Mouse (Mus musculus) kidney, embryonic 15.5 days (tissue): ENCODE data around the gene Scly. TPM values are rescaled to one million over a fixed set of nuclear protein-coding genes. Genes with fewer than 3 reads are reported as not detected.
A peak's percentile ranks its signal among the peaks of the same experiment; 100 is the strongest.

ENCODE experiments used
- ATAC-seq: fragments of 200-750 bp; cut with Nextera tagmentation; replicated peaks from 2 replicates; pipeline ENCODE4 v1.8.0; 2017; ENCODE audit warnings: moderate TSS enrichment; ENCODE audit not compliant: low FRiP score
- H3K27ac ChIP-seq: fragments of 300-500 bp; sonication (generic); 2 replicates; pipeline ENCODE4 v1.5.1; 2015; ENCODE audit warnings: mild to moderate bottlenecking, inconsistent platforms
- H3K27me3 ChIP-seq: fragments of 300-500 bp; sonication (generic); 2 replicates; pipeline ENCODE4 v1.6.1; 2015; ENCODE audit warnings: inconsistent platforms
- H3K36me3 ChIP-seq: fragments of 300-500 bp; sonication (generic); 2 replicates; pipeline ENCODE4 v1.6.1; 2015; ENCODE audit warnings: inconsistent platforms
- H3K4me1 ChIP-seq: fragments of 300-500 bp; sonication (generic); 2 replicates; pipeline ENCODE4 v1.6.1; 2015; ENCODE audit warnings: inconsistent platforms
- H3K4me2 ChIP-seq: fragments of 300-500 bp; sonication (generic); 2 replicates; pipeline ENCODE4 v1.6.1; 2015; ENCODE audit warnings: moderate library complexity, mild to moderate bottlenecking, inconsistent platforms
- H3K4me3 ChIP-seq: fragments of 300-500 bp; sonication (generic); replicated peaks from 2 replicates; pipeline ENCODE4 v1.5.1; 2015; ENCODE audit warnings: mild to moderate bottlenecking, inconsistent platforms
- H3K9ac ChIP-seq: fragments of 300-500 bp; sonication (generic); 2 replicates; pipeline ENCODE4 v1.6.1; 2015; ENCODE audit warnings: mild to moderate bottlenecking, inconsistent platforms
- H3K9me3 ChIP-seq: fragments of 300-500 bp; sonication (generic); replicated peaks from 2 replicates; pipeline ENCODE4 v1.6.1; 2016; ENCODE audit warnings: inconsistent platforms
- WGBS: fragments of 180-500 bp; shearing (Covaris S2); methylation state at CpG from one replicate; pipeline ENCODE4 v1.1.7; 2015; ENCODE audit warnings: mixed read lengths; 5-methylcytosine and 5-hydroxymethylcytosine counted together
- polyA plus RNA-seq: library from polyadenylated mRNA; unstranded; fragments of >200 nt; fragmentation: Nextera tagmentation; extraction: Ambion mirVana; gene quantifications from 2 replicates; pipeline ENCODE4 v1.2.1, GENCODE M21; 2015

Gene Scly
- 21.7 and 22.2 TPM in 2 replicates for polyA plus RNA-seq

DNA sequence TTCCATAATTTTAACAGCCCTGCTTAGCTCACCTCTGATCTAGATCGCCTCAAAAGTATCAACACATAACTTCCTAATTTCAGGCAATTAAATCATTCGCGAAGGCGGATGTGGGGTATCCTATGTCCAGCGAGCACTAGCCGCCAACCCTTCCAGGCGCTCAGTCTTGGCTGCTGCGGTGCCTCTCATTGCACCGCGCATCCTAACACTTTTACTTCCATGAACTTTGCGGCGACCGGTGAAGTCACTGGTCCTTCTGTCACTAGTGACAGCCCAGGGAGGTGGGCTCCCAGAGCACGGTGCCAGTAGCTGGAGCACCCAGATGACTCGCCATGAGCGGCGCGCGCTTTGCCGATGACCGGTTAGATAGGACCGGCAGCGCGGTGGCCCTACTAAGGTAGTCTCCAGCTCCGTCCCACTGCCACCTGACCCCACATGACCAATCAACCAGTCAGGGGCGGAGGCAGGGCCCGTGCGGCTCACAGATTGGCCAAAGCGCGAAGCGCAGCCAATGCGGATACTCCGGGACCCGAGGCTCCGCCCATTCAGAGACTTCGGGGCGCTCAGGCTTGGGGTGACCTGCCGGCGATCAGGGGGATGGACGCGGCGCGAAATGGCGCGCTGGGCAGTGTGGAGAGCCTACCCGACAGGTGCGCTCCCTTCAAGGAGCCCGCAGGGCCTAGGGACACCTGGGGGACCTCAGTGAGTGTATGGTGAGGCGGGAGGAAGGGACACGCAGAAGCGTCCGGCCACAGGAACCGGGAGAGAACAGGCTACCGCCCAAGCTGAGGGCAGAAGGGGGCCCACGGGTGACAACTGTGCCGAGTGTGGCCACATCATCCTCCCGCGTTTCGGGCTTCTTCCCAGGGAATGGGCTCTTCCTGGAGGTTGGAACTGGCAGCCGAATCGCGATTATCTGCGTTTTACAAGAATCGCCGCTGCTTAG is at the start of gene Scly:
TSS of gene Scly (plus strand) at position 540 of the 946 bp plus-strand sequence.
- H3K4me2 ChIP-seq: peak within 1 kb of the TSS; percentile 89
- H3K4me3 ChIP-seq: peak within 1 kb of the TSS; percentile 94
- peaks cover 39% of the 10 kb centered on the region for H3K4me1 ChIP-seq
- peak; percentile 99 for ATAC-seq
- peaks cover 11% of the 10 kb centered on the region; the same call in 1 of the 2 replicates for H3K36me3 ChIP-seq
- H3K9me3 ChIP-seq: no peaks in the 10 kb centered on the region
- peak within 1 kb of the TSS; percentile 64; the same call in 1 of the 2 replicates for H3K27ac ChIP-seq
- under 1% methylated on average over 57 of the region's 65 CpGs for WGBS
- no peaks in the 10 kb centered on the region for H3K27me3 ChIP-seq
- peak within 1 kb of the TSS; percentile 81 for H3K9ac ChIP-seq

DNA sequence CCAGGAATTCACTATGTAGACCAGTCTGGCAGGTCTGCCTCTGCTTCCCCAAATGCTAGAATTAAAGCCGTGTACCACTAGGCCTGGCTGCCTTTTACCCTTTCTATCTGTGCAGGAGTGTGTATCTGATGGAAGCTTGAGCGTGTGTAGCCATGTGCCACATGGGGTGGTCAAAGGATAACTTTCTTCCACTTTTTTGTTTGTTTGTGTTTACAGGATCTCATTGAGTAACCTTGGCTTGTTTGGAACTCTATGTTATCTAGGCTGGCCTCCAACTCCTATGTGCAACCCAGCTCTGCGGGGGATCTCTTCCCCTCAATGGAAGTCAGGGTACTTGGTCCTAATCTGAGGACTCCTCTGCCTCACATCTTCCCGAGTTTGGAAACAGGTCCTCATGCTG is 49.2 kb upstream of the Scly start:
- no peaks in the 10 kb centered on the region for H3K36me3 ChIP-seq
- ATAC-seq: no peak
- peaks cover 23% of the 10 kb centered on the region for H3K4me1 ChIP-seq
- H3K27ac ChIP-seq: no peak overlapping the region
- H3K9me3 ChIP-seq: no peaks in the 10 kb centered on the region
- H3K27me3 ChIP-seq: no peaks in the 10 kb centered on the region
- H3K4me2 ChIP-seq: peak overlapping the region; percentile 74
- WGBS: 49% methylated on average over 4 of the region's 4 CpGs
- H3K9ac ChIP-seq: no peak overlapping the region
- peak overlapping the region; percentile 99; the same call in 1 of the 2 replicates for H3K4me3 ChIP-seq

DNA sequence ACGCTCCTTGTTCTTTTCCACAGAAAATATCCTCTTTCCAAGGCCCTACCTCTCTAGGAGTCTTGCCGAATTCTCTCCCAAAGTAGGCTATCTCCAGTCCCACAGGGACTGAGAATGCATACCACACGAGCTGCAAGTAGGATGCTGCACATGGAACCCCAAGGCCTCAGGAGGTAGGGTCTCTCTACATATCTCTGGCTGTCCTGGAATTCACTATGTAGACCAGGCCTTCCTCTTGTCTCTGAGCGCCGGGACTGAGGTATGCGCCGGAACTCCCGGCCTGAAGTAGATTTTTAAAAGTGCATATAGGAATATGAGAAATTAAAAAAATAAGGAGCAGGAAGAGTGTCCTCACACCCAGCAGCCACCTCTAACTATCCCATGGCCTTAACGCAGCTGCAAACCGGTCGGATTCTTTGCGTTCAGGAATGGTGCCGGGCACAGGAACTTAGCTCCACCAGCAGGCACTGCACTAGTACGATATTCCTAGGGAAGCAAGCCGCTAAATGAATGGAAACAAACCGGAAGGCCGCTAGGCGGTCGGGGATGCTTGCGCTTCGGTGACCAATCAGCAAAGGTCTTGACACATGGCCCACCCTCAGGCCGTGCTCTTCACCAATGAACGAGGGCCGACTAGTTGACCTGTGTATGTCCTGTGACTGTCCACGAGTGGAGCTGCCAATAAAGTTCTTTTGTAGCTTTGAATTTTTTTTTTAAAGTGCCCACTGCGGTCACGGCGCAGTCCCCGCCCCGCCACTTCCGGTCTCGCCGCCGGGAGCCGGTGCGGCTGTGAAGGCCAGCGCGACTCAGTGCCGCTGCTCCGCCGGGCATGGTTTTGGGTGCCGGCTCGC is 48.3 kb upstream of the Scly start, which contains the start of gene Ube2f:
TSS of gene Ube2f (plus strand) at position 741 of the 851 bp plus-strand sequence.
- no peaks in the 10 kb centered on the region for H3K27me3 ChIP-seq
- peaks cover 8% of the 10 kb centered on the region for H3K36me3 ChIP-seq
- H3K27ac ChIP-seq: peak within 1 kb of the TSS; percentile 92
- peaks cover 23% of the 10 kb centered on the region for H3K4me1 ChIP-seq
- under 1% methylated on average over 43 of the region's 43 CpGs for WGBS
- peak within 1 kb of the TSS; percentile 74 for H3K4me2 ChIP-seq
- ATAC-seq: peak; percentile 99
- H3K4me3 ChIP-seq: peak within 1 kb of the TSS; percentile 99
- no peaks in the 10 kb centered on the region for H3K9me3 ChIP-seq
- H3K9ac ChIP-seq: peak within 1 kb of the TSS; percentile 99

DNA sequence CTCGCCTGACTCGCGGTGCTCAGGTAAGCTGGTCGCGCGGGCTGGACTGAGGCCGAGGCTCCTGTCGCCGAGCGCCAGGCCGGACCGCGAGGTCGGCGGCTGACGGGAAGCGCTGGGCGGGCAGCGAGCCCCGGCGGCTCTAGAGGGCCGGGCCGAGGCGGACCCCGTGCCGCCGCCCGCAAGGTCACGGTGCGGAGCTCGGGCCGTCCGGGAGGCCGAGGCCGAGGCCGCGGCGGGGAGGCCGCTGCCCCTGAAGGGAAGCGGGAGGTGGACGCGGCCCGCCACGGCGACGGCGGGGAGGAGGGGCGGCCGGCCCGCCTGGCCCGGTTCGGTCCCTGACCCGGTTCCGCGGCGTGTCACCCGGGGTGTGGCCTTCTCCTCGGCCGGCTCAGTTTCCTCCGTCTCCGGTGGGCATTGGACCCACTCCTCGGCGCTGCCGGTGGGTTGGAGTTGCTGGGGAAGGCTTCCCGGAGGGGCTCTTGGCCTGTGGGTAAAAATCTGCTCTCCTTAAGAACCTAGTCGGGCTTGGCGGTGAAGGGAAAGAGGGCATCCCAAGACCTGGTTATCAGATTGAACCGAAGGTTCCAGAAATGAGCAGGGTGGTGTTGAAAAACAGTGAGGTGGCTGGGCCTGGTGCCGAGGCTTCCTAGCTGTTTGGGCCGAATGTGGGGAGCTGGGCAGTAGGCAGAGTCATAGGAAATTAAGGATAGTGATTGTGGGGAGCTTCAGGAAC is 47.6 kb upstream of the Scly start:
- Histone ChIP-seq H3K27ac (peak overlapping the region; percentile 91), H3K4me2 (peak overlapping the region; percentile 74), H3K9ac (peak overlapping the region; percentile 99), H3K36me3 (peaks cover 12% of the 10 kb centered on the region), H3K27me3 (no peaks in the 10 kb centered on the region), H3K9me3 (no peaks in the 10 kb centered on the region), H3K4me1 (peaks cover 23% of the 10 kb centered on the region), H3K4me3 (peak overlapping the region; percentile 99)
- WGBS: under 1% methylated on average over 70 of the region's 70 CpGs
- peak; percentile 59 for ATAC-seq

DNA sequence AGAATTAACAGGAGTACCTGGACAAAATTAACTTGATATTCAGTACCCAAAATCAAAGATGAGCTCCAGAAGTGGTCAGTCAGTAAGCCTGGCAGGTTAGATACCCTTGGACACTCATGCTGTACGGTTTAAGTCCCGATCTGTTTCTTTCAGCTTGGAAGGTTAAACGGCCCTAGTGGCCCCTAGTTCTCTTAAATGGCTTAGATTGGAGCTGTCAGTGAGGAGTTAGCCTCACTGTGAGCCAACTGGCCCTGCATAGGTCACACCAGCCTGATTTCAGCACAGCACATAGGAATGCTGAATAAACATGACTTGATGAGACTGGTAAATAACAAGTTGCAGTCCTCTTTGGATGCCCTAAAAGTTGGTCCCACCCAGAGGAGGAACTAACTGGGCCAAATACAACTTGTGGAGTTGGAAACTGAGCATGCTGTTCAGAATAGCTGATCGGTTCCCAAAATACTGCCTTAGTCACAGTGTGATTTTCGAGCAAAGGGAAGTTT is 46.9 kb upstream of the Scly start:
- ATAC-seq: no peak
- 42% methylated on average over 5 of the region's 5 CpGs for WGBS
- Histone ChIP-seq H3K4me2 (peak overlapping the region; percentile 74), H3K4me1 (peaks cover 23% of the 10 kb centered on the region), H3K4me3 (peak overlapping the region; percentile 99), H3K9ac (peak overlapping the region; percentile 99), H3K27ac (no peak overlapping the region), H3K9me3 (no peaks in the 10 kb centered on the region), H3K36me3 (peaks cover 12% of the 10 kb centered on the region), H3K27me3 (no peaks in the 10 kb centered on the region)

DNA sequence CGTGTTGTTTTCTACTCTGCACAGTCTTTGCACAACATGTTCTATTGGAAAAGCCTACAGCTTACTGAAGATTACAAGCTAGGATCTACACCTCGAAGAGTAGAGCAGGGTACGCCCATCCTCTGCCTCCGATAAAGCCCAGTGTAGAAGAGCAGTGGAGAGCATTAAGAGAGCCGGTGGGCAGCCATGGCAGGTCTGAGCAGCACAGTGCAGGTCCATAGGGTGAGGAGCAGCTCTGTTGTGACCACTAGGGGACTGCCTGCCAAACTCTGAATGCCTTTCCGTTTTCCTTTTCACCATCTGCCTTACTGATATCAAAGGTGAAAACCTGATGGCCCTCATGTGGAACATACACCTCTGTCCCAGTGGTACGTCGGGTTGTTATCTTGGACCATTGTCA is 46.2 kb upstream of the Scly start:
- Histone ChIP-seq H3K9me3 (no peaks in the 10 kb centered on the region), H3K4me2 (peak overlapping the region; percentile 74), H3K27me3 (no peaks in the 10 kb centered on the region), H3K9ac (no peak overlapping the region), H3K4me1 (peaks cover 23% of the 10 kb centered on the region), H3K27ac (no peak overlapping the region), H3K4me3 (peak overlapping the region; percentile 99), H3K36me3 (peaks cover 12% of the 10 kb centered on the region)
- WGBS: 59% methylated on average over 8 of the region's 8 CpGs
- no peak; the same call in 1 of the 2 replicates for ATAC-seq

DNA sequence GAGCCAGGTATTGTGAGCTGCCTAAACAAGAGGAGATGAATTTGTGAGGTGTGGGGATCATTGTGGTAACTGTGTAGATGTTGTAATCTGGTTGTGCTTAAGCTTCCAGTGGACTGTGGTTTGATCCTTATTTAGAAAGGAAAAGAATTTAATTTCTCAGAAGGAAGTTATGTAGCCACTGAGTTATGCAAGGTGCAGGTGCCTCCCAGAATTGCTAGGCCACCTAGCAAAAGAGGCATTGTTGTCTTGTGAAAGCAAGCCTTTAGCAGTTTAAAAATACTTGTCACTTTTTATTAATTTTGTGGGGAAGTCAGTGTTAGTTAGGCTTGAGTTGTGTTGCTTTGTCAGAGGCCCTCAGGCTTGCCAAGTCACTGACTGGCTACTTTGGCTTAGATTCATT is 40.2 kb upstream of the Scly start:
- Histone ChIP-seq H3K27me3 (no peaks in the 10 kb centered on the region), H3K9ac (no peak overlapping the region), H3K4me2 (no peak overlapping the region), H3K36me3 (peaks cover 12% of the 10 kb centered on the region), H3K4me1 (no peaks in the 10 kb centered on the region), H3K4me3 (no peak overlapping the region), H3K27ac (no peak overlapping the region), H3K9me3 (no peaks in the 10 kb centered on the region)
- ATAC-seq: no peak

DNA sequence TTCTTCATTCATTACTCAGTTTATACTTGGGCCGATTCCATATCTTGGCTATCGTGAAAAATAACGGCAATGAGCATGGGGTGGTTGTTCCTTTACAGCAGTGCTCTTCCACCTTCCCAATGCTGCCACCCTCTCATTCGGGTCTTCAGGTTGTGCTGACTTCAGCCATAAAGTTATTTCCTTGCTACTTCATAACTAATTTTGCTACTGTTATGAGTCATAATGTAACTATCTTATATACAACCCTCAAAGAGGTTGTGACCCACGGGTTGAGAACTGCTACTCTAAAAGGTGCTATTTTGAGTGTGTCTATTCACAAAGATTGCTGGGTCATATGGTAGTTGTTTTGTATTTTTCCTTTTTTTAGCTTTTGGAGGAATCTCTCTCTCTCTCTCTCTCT is 38.3 kb upstream of the Scly start:
- Histone ChIP-seq H3K27me3 (no peaks in the 10 kb centered on the region), H3K36me3 (peaks cover 4% of the 10 kb centered on the region; the same call in 1 of the 2 replicates), H3K4me2 (no peak overlapping the region), H3K4me3 (no peak overlapping the region), H3K9ac (no peak overlapping the region), H3K9me3 (no peaks in the 10 kb centered on the region), H3K27ac (no peak overlapping the region), H3K4me1 (no peaks in the 10 kb centered on the region)
- no peak for ATAC-seq
- WGBS: 90% methylated on average over 5 of the region's 5 CpGs

DNA sequence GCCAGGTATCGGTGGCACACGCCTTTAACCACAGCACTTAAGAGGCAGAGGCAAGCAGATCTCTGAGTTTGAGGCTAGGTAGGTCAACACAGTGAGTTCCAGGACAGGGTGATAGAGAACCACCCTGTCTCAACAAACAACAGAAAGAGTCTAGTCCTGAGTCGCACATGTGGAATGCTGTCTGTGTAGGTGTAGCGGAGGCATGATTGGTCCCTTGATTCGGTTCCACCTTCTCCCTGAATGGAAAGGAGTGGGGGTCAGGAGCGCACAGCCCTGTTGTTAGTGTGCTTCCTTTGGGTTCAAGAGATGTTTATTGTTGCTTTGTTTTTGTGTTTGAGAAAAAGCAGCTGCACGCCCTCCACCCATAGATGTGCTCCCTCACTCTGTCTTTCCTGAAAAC is 35.6 kb upstream of the Scly start:
- H3K4me1 ChIP-seq: no peaks in the 10 kb centered on the region
- 91% methylated on average over 7 of the region's 7 CpGs for WGBS

DNA sequence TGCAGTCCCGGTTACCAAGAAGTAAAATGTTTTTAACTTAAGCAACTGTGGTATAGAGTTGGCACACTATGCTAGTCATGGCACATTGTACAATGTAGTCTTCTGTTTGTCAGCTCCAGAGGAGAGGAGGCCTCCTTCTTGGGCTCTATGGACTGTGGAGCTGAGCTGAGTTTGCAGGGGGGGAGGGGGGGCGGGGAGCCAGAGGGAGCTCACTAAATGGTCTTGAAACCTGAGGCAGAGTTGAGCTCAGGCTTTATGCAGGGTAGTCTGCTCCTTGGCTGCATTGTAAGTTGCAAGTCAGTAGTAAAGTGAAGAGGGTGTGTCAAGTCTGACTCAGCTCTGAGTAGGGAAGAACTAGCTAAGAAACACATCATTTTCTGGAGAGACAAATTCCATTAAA is 25.9 kb upstream of the Scly start:
- no peak for ATAC-seq
- H3K9ac ChIP-seq: no peak overlapping the region
- H3K4me1 ChIP-seq: no peaks in the 10 kb centered on the region
- H3K27me3 ChIP-seq: no peaks in the 10 kb centered on the region
- no peaks in the 10 kb centered on the region for H3K9me3 ChIP-seq
- H3K4me2 ChIP-seq: no peak overlapping the region
- H3K36me3 ChIP-seq: peaks cover 45% of the 10 kb centered on the region
- H3K27ac ChIP-seq: no peak overlapping the region
- no peak overlapping the region for H3K4me3 ChIP-seq
- WGBS: 80% methylated on average over 2 of the region's 2 CpGs

More for the DNA sequence above, 35.6 kb upstream of the Scly start:
- H3K4me2 ChIP-seq: no peak overlapping the region
- H3K4me3 ChIP-seq: no peak overlapping the region
- H3K27ac ChIP-seq: no peak overlapping the region
- peaks cover 20% of the 10 kb centered on the region for H3K36me3 ChIP-seq
- ATAC-seq: no peak
- no peaks in the 10 kb centered on the region for H3K27me3 ChIP-seq
- no peak overlapping the region for H3K9ac ChIP-seq
- no peaks in the 10 kb centered on the region for H3K9me3 ChIP-seq

DNA sequence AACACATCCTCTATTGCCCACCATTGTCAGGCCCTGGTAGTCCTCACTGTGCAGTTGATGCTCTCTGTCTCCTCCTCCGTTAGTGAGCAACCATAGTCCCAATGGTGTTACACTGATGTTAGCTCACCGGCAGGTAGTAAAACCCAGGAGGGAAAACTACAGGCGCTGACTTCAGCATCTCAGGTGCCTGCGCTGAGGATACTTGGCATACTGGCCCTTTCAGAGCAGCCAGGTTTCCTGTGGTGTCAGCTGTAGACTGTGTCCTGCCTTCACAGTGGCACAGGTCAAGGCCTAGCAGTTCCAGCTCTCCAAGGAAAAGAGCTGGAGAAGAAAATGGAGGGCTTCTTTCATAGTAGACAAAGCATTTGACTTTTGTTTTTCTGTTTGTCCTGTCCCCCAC is 21.6 kb upstream of the Scly start:
- no peak for ATAC-seq
- Histone ChIP-seq H3K9ac (no peak overlapping the region), H3K9me3 (no peaks in the 10 kb centered on the region), H3K4me2 (no peak overlapping the region), H3K27ac (no peak overlapping the region), H3K36me3 (peaks cover 79% of the 10 kb centered on the region), H3K4me1 (no peaks in the 10 kb centered on the region), H3K27me3 (no peaks in the 10 kb centered on the region), H3K4me3 (no peak overlapping the region)
- 90% methylated on average over 4 of the region's 4 CpGs for WGBS
